Mouse (Mus musculus): ENCODE measurements at regions not wholly inside any gene's neighbourhood (a gene's known extent, or its start where the extent isn't known, plus 50 kb on each side); places are given as distances from the start of the nearest gene placed in this dataset.

DNA sequence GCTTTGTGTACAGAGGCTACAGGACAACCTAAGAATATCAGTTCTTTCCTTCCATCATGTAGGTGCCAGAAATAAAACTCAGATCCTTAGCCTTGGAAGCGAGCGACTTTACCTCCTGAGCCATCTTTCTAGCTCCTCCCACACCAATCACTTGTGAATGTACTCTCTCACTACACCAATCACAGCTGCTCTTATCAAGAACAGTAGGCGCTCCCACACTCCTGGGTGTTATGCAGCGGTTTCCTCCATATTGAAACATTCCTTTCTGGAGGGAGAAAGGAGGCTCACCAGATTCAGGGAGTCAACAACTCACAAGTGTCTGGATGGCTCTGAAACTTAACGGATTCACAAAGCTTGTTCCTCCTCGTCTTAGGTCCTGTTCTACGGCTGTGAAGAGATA lies 168.1 kb upstream of the Arid2 start:
- DNase-seq (ENCODE audit: low spot score), result no peak

DNA sequence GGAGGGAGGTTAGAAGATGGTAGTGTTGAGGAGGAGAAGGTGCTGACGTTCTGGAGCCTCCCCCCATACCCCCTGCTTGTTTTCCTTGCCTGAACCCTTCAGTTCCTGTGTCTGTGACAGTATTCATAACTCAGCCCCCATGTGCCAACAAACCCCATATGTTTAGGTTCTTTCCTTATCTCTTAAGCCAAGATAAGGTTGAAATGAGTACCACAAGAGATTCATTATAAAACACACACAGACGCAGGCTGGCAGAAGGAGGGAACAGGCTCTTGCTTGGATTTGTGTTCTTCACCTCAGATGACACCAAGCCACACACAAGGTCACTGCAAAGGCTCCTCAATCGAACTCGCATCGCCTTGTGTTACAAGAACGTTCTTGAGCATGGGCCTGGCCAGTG lies 162.9 kb upstream of the Arid2 start:
- DNase-seq (ENCODE audit: low spot score), result no peak

DNA sequence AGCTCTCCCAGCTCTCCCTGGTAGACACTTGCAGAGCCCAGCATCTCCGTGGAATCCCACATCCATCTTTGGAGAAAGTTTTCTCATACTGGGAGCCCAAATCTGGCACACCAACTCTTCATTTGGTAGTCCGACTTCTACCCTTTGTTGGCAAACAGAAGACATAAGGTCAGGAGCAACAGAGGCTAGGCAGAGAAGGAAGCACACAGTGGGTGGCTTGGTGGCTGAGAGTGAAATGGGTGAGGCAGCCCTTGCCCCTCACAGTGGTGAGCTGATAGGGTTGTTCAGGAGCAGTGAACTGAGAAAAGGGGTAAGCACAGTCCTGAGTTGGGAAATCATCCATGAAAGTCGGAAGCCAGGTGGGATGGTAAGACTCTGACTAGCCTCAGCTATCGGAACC lies 157.6 kb upstream of the Arid2 start:
- DNase-seq (ENCODE audit: low spot score), result no peak

DNA sequence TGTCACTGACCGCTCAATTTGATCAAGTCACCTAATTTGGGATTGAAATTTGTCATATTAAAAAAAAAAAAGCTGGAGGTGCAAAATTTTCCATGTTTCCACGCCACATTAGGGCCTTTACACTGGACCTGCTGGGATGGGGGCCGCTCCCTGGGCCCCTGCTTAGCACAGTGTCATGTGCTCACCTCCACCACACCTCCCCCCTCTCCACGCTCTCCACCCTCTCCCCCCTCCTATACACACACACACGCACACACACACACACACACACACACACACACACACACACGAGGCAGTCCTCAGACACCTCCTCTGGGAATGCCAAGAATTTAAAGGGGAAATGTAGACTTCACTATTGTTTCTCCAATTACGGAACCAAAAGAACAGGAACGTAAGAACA lies 156.8 kb upstream of the Arid2 start:
- no peak for DNase-seq (ENCODE audit: low spot score)

DNA sequence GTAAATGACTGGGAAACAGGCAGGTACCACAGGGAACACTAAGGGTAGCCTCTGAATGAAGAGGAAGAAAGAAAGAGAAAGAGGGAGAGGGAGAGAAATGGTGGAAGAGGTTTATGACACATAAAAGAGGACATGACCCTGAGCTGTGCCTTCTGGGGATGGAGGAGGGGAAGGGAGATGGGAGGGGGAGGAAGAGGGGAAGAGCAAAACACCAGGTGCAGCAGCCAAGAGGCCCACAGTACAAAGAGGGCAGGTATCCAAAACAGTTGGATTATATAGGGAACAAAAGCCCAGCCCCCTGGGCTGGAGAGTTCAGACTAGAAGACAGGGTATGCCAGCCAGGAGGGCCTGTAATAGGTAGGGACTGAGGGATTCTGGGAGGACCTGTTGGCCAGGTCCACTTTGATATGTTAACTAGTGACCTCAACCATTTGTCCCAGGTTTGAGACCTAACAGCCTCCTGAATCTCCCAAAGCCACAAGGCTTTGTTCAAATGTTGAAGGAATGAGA lies 155.7 kb upstream of the Arid2 start:
- DNase-seq (ENCODE audit: low spot score), result no peak

DNA sequence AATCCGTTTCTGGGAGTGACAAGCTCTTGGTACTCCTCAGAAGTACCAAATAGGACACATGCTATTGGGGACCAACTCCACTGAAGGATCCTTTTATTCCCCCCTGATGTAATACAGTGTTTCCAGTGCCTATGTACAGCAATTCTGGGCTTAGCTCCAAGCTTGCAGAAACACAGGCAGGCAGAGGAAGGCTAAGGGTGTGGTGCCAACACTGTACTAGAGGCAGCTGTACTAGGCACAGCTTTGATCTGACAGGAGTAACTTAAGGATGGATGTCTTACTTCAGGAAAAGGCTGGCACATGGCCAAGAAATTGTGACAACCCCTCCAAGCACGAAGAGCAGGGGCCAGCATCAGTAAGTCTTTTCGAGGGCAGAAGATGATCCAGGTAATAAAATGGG lies 154.7 kb upstream of the Arid2 start:
- peak; percentile 2 for DNase-seq (ENCODE audit: low spot score)

DNA sequence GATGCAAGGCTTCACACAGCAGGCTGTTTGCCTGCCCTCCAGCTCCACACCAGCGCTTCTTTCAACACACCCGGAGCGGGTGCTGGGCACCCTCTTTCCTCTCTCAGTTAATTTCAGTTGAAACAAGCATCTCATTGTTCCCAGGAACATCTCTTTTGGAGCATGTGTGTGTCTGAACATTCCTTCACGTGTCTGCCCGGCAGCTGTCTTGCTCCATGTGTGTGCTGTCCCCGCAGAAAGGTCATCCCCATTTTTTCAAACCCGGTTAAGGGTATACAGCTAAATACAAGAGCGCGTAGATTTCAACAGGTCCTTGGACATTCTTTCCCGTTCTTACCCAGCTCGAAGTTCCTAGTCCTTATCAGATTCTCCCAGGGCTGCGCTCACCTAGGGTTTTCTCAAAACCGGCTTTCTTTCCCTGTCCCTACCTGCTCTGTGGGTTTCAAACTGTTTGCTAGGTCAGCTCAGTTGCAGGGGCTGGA lies 152.0 kb upstream of the Arid2 start:
- DNase-seq (ENCODE audit: low spot score), result no peak

DNA sequence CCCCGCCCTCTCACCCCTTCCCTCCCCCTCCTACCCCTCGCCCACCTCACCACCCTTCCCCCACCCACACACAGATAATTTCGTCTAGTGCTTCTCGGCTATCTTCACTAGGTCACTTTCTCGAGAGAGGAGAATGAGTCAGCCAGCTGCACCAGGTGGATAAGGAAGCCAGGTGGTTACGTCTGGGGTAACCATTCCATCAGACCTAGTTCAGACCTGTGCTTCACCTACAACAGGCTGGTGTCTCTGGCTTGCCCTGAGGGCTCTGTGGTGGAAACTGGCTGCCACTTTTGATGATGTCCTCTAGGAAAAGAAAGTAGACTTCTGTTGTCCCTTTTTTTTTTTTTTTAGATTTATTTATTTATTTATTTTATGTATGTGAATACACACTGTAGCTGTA lies 151.5 kb upstream of the Arid2 start:
- no peak for DNase-seq (ENCODE audit: low spot score)

DNA sequence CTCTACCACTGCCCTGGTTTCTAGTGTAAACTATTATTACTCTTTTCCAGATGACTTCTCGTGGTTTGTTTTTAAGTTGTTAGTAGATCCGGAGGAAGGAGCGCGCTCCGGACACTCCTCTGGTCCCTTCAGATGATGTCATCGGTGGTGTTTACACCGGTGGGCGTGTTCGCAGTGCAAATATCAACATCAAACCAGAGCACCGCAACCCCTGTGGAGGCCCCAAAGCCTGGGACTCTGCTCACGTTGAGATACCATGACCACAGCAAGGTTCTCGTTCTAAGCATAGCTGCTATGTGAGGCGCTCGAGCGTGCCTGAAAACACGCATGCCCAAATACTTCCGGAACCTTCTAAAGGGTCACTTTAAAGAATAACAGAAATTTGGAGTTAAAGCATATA lies 149.8 kb upstream of the Arid2 start:
- DNase-seq (ENCODE audit: low spot score), result no peak

DNA sequence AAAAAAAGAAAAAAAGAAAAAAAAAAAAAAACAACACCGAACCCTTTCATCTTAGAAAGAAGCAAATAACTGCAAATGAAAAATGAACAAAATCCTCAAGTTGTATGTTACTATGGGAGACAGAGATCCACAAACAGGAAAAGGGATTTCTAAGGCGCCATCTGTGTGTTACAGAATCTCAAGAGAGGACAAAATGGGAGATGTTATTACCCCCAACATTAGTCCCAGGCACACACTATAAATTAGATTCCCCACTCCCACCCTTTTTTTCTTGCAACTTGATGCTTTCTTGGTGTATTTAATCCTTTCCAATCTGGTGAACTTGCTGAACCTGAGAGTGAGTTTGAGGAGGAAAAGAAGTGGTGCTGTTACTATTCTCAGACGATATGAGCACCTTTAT lies 149.4 kb upstream of the Arid2 start:
- no peak for DNase-seq (ENCODE audit: low spot score)

DNA sequence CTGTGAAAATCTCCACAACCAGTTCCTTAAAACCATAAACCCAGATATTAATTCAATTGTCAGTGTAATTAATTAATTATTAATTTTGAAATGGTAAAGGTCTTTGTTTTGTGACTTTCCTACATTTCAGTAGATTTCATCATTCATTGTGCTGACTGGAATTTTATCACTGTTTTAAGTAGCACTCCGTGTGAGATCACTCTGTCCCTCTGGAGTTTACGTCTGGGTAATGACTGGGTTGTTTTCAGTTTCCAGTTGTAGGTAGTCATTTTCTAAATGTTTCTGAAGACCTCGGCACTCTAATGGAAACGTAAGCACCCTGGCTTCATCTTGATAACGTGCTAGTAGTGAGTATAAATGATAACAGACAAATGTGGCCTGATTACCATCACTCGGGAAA lies 133.8 kb upstream of the Arid2 start:
- DNase-seq (ENCODE audit: low spot score), result no peak

DNA sequence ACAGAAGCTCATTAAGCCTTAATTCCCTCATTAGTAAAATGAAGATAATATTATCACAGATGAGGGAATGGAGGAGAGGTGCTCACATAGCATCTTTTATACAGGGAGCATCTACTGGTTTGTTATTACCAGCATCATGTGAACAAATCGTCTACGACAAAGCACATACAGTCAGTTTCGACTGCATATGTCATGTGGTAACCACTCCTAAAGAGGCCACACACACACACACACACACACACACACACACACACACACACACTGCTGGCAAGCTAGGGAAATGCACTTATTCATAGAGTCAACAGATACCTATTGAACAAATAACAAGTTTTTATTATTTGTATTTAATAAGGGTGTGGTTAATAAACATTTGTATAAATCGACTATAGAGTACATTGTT lies 129.0 kb upstream of the Arid2 start:
- no peak for DNase-seq (ENCODE audit: low spot score)

DNA sequence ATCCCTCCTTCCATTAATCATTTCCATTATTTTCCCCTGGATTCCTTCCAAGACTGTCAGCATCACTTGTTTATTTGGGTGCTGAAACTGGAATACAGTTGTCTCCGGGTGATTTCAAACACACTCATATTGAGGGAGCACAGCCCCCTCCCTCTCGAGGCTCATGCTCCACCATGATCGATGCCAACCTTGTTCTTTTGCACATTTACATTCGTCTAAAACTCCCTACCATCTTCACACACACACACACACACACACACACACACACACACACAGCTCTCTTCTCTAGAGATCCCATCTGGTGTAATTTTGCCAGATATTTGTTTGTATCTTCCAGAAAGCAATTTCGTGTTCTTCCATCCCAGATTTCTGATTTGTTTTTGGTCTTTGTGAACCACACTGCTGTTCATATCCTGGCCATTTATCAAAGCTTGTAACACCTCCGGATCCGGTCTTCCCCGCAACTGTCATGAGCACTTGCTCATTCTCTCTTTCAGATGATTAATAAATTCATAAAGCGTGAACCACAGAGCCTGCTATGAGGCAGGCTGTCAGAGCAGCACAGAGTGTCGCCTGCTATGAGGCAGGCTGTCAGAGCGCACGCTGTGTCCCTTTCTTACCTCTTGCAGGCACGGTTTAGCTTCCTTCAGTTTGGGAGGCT lies 122.4 kb upstream of the Arid2 start:
- no peak for DNase-seq (ENCODE audit: low spot score)

DNA sequence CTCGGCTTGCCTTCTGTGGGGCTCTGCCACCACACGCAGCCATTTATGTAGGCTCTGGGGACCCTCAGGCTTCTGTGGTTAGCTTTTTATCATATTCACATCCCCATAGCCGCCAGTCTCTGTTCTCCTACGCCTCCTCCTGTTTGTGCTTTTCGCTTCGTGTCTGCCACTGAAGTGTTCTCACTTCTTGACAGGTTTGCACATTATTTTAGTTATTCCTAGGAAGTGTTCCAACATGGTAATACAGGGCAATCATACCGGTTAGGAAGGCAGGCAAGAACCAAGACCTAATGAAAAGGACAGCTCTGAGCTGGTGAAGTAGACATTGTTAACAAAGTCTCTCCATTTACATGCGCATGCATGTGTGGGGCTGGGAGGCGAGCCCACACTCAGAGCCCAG lies 120.1 kb upstream of the Arid2 start:
- no peak for DNase-seq (ENCODE audit: low spot score)

DNA sequence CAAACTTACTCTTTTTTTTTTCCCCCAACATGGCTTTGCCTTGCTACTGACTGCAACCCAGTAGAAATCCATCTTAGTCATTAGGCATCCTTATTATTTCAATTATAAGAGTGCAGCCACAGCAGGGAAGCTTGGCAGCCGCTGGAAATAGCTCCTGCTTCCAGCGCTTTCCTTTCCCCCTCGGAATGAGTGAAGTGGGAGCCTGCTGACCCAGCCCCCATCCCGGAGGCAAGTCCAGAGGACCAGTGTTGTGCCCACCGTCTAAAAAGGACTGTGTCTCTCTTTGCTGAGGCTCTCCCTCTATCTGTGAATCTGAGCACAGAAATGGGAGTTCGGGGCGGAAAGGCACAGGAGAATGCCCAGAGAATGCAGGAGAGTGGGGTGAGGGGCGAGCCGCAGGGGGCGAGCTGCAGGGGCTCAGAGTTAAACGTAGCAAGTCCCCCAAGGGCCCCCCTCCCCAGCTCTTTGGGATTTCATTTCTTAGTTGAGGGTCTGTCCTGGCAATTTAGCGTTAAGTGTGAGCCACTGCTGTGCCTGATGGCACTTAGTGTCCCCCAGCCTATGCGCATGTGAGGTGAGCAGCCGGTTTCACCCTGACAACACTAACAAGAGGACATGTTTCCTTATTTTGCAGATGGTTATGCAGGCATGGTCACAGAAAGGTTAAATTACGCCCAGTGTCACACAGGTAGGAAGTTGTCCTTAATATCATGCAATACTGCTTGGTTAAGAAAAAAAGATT lies 117.4 kb upstream of the Arid2 start:
- DNase-seq (ENCODE audit: low spot score), result no peak

DNA sequence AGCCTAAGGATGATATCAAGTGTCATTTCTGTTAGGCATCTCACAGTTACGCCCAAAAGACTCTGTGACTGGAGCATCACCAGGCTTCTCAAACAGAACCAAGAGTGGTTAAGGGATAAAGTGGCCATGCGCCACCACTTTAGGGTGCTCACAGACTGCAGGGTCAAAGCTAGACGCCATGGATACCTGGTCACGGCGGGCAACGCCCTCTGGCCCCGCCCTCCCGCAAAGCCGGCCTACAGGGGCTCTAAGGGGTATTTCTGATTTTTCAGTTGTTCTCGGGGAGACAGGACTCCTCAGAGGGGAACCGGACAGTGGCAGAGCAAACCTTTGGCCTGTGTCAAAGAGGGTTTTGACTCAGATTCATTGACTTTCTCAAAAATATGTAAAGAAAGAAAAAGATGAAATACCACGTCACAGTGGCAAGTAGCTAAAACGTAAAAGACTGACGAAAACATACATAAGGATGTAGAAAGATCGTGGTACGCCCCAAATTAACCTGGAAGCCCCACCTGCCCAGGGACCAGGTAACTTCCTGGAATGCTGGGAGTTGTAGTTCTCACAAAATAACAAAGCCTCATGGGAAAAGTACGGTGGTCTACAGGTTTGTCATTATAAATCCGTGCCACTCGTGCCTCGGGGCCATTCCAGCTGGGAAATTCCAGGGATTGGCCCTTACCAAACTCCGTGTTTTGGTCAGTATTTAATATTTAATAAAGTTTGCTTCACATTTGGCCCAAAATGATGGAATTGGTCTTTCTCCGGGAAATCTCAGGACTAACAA lies 116.1 kb upstream of the Arid2 start:
- DNase-seq (ENCODE audit: low spot score), result no peak

DNA sequence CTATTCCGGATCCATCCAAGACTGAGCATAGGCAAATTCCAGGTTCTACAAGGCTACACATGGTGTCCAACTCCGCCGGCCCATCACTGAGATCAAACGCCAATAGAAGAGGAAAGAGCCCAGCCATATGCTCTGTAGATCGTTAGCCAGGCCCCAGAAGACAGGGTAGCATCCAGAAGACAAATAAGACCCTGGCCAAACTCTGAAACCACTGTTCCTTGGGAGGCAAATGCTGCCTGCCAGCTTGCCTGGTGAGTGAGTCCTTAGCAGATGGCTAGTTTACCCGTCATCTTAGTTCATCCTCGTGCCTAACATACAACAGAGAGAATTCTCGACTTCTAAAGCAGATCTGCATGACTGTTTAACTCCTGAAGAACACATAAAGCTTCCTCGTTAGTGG lies 109.4 kb upstream of the Arid2 start:
- no peak for DNase-seq (ENCODE audit: low spot score)

DNA sequence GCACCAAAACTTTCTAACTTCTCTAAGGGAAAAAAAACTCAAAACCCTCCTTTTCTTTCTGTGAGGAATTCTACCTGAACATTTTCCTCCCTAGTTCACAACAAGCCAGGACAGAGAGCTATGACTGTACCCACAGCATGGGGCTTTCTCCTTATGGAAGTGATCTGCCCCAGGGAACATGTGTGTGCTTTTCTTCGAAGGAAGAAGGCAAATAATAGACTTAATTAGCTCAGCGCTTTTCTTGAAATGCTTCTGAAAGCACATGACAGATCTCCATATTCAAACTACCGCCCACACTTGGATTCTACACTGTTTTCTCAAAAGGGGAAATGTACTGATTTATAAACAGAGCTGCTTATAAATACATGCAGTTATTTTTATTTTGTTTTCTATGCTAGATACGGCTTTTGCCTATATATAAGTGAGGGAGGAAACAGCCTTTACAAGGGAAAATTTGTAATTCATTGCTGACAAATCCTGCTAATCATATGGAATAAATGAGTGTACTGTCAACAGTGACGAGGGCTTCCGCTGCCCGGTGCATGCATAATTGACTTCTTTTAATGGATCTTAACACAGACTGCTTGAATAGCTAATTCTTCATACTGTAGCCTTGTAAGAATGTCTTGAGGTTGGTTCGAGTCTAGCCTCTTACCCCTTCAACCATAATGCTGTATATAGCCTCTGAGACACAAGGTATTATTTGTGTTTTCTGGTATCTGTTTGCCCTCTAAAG lies 108.8 kb upstream of the Arid2 start:
- DNase-seq (ENCODE audit: low spot score), result no peak

DNA sequence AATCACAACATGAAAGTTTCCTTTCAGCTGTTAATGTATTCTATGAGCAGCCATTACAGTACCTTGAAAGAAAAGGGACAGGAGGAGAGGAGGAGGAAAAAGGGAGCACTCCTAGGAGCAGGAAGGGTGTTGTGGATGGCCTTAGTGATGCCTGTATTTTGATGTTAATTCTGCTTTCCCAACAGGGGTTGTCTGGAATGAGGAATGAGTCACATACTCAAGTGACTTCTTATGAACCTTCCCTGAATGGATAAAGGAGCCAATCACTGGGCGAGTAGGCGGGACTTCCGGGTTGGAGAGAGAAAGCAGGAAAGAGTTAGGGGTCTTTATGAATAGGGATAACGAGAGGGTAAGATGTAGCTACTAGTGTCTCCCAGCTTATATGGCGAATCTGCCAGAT lies 107.8 kb upstream of the Arid2 start:
- DNase-seq (ENCODE audit: low spot score), result no peak

DNA sequence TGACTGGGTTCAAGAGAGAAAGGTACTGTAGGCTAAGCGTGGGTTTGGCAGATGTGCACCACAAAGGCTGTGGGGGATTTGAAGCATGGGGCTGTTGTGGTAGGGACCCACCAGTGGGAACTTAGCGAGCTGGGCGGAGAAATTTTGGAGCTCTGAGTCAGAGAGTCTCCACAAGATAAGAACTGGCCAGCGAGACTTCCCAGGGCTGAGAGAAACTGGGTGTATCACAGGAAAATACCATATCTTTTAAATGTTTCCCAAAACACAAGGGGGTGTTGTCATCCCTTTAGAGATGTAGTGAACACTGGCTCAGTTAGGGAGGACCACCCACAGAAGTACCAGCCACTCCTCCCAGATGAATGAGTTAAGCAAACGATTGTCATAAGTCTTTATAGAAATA lies 107.3 kb upstream of the Arid2 start:
- no peak for DNase-seq (ENCODE audit: low spot score)

DNA sequence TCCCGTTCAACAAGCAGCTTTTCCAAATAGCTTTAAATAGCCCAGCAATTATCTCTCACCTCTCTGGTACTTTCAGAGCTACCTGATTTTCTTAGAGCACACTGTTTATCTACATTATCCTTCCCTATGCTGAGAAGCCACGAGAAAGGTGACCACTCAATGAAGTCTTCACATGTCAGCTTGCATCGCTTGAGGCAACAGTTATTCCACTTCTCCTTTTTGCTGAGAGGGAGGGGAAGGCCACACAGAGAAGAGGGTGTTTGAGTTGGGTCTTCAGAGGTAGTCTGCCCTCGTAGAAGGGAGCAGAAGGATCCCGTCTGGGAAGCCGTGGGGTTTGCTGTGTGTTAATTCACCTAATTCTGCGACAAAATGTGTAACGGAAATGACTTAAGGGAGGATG lies 106.3 kb upstream of the Arid2 start:
- no peak for DNase-seq (ENCODE audit: low spot score)

DNA sequence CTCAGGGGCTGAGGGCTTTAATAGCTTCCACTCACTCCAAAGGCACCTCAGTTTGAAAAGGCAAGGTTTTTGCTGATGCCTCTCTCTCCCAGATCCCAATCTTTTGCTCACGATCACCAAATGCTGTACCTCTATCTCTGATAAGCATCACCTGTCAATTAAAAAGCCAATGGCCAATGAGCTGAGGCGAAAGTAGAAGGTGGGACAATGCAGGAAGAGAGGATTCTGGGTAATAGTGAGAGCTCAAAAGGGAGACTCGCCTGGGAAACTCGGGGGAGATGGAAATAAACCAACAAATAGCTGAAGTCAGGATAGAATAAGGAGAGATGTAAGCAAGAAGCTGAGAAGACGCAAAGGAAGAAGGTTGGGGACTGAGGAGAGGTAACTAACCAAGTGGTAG lies 105.0 kb upstream of the Arid2 start:
- DNase-seq (ENCODE audit: low spot score), result no peak
